Mouse (Mus musculus) hindbrain, embryonic 12.5 days (tissue): ENCODE results near the gene Actn3. TPM values are rescaled to one million over a fixed set of nuclear protein-coding genes. Genes with fewer than 3 reads are reported as not detected.
"Not testable (repeated sequence)": the region's sequence is repeated elsewhere in the genome, so short reads cannot be mapped to it uniquely, and the experiment has no call there.

Experiments
- ATAC-seq: fragments of 200-750 bp; cut with Nextera tagmentation; 2 replicates; pipeline ENCODE4 v1.8.0; 2017; ENCODE audit warnings: moderate TSS enrichment; ENCODE audit not compliant: low FRiP score
- H3K27ac ChIP-seq: fragments of 300-500 bp; sonication (generic); 2 replicates; pipeline ENCODE4 v1.5.1; 2016; ENCODE audit warnings: mild to moderate bottlenecking
- H3K27me3 ChIP-seq: fragments of 300-500 bp; sonication (generic); 2 replicates; pipeline ENCODE4 v1.6.1; 2016; ENCODE audit warnings: mild to moderate bottlenecking
- H3K36me3 ChIP-seq: fragments of 300-500 bp; sonication (generic); 2 replicates; pipeline ENCODE4 v1.6.1; 2016; ENCODE audit warnings: mild to moderate bottlenecking
- H3K4me1 ChIP-seq: fragments of 300-500 bp; sonication (generic); 2 replicates; pipeline ENCODE4 v1.6.1; 2016
- H3K4me2 ChIP-seq: fragments of 300-500 bp; sonication (generic); replicated peaks from 2 replicates; pipeline ENCODE4 v1.6.1; 2016; ENCODE audit warnings: mild to moderate bottlenecking
- H3K4me3 ChIP-seq: fragments of 300-500 bp; sonication (generic); 2 replicates; pipeline ENCODE4 v1.5.1; 2016; ENCODE audit warnings: mild to moderate bottlenecking
- H3K9ac ChIP-seq: fragments of 300-500 bp; sonication (generic); 2 replicates; pipeline ENCODE4 v1.6.1; 2016; ENCODE audit warnings: mild to moderate bottlenecking, moderate library complexity
- H3K9me3 ChIP-seq: fragments of 300-500 bp; sonication (generic); replicated peaks from 2 replicates; pipeline ENCODE4 v1.6.1; 2016; ENCODE audit warnings: mild to moderate bottlenecking
- WGBS: fragments of 180-500 bp; shearing (Covaris S2); methylation state at CpG from one replicate; pipeline ENCODE4 v1.1.7; 2016; 5-methylcytosine and 5-hydroxymethylcytosine counted together
- polyA plus RNA-seq: library from polyadenylated mRNA; unstranded; fragments of >200 nt; fragmentation: Nextera tagmentation; extraction: Ambion mirVana; gene quantifications from 2 replicates; pipeline ENCODE4 v1.2.1, GENCODE M21; 2016

Actn3 gene
- polyA plus RNA-seq, 1 experiment from 2014 or later: 2.6 TPM

- H3K27me3 ChIP-seq: no peaks in the 10 kb centered on the region
- H3K4me1 ChIP-seq: peaks cover 16% of the 10 kb centered on the region
- H3K36me3 ChIP-seq: peaks cover 12% of the 10 kb centered on the region
- no peak for ATAC-seq
- H3K4me2 ChIP-seq: no peak overlapping the region
- WGBS: 84% methylated on average over 8 of the region's 8 CpGs
- no peak overlapping the region for H3K27ac ChIP-seq
- no peaks in the 10 kb centered on the region for H3K9me3 ChIP-seq
- no peak overlapping the region for H3K4me3 ChIP-seq
- H3K9ac ChIP-seq: no peak overlapping the region
Measured at GRCm38 (mm10) chr19:4833977-4834376, 43.7 kb downstream of the Actn3 start.

- ATAC-seq: no peak
- H3K4me2 ChIP-seq: no peak overlapping the region
- H3K9me3 ChIP-seq: no peaks in the 10 kb centered on the region
- no peak overlapping the region for H3K27ac ChIP-seq
- H3K4me3 ChIP-seq: no peak overlapping the region
- WGBS: 69% methylated on average over 7 of the region's 7 CpGs
- 0 out of 2 replicates have a peak, but pooled peaks cover 4% of the 10 kb centered on the region for H3K4me1 ChIP-seq
- peaks cover 30% of the 10 kb centered on the region for H3K36me3 ChIP-seq
- no peaks in the 10 kb centered on the region for H3K27me3 ChIP-seq
- H3K9ac ChIP-seq: no peak overlapping the region
Measured at GRCm38 (mm10) chr19:4829156-4829555, 48.6 kb downstream of the Actn3 start.

- H3K4me3 ChIP-seq: no peak overlapping the region
- 62% methylated on average over 16 of the region's 16 CpGs for WGBS
- no peak for ATAC-seq
- no peaks in the 10 kb centered on the region for H3K9me3 ChIP-seq
- 0 out of 2 replicates have a peak, but pooled peaks cover 4% of the 10 kb centered on the region for H3K4me1 ChIP-seq
- no peaks in the 10 kb centered on the region for H3K27me3 ChIP-seq
- no peak overlapping the region for H3K4me2 ChIP-seq
- H3K9ac ChIP-seq: no peak overlapping the region
- H3K27ac ChIP-seq: no peak overlapping the region
- peaks cover 27% of the 10 kb centered on the region for H3K36me3 ChIP-seq
Measured at GRCm38 (mm10) chr19:4828444-4829114, 49.1 kb downstream of the Actn3 start.

DNA sequence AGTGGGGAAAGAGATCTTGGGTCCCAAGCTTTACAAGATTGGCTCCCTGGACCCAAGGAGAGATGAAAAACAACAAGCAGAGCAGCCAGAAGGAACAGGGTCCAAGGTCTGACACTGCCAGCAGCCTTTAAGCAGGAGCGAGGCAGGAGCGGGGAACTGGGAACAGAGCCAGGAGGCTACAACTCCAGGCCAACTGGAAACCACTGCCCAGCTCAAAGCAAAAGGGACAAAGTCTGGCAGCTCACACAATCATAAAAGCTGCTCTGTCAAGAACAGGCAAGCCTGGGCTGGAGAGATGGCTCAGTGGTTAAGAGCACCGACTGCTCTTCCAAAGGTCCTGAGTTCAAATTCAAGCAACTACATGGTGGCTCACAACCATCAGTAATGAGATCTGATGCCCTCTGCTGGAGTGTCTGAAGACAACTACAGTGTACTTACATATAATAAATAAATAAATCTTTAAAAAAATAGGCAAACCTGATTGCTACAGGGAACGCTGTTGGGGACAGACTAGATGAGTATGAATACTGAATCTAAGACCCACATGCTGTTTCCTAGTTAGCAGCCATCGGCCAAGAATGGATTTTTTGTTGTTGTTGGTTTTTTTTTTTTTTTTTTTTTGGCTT lies 56.9 kb downstream of the Actn3 start:
- H3K4me3 ChIP-seq: no peak overlapping the region
- H3K36me3 ChIP-seq: peaks cover 17% of the 10 kb centered on the region
- 82% methylated on average over 5 of the region's 5 CpGs for WGBS
- ATAC-seq: no peak
- no peak overlapping the region for H3K9ac ChIP-seq
- H3K27ac ChIP-seq: no peak overlapping the region
- H3K9me3 ChIP-seq: no peaks in the 10 kb centered on the region
- H3K4me2 ChIP-seq: no peak overlapping the region
- no peaks in the 10 kb centered on the region for H3K27me3 ChIP-seq
- no peaks in the 10 kb centered on the region for H3K4me1 ChIP-seq

DNA sequence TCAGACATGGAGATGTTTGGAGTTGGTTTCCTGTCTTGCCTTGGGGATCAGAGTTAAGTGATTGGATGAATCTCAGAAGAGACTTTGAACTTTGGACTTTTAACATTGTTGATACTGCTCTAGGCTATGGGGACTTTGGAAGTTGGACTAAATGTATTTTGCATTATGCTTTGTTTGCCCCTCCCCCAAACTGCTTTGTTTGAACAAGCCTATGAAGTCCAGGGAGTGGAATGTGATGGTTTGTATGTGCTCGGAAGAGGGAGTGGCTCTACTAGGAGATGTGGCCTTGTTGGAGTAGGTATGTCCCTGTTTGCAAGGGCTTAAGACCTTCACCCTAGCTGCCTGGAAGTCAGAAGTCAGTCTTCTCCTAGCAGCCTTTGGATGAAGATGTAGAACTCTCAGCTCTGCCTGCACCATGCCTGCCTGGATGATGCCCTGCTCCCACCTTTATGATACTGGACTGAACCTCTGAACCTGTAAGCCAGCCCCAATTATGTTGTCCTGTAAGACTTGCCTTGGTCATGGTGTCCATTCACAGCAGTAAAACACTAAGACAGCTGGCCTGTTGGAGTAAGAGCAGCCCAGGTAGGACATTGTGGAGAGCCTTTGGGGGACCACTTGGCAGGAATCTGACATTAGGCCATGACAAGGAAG lies 60.4 kb downstream of the Actn3 start:
- H3K27me3 ChIP-seq: no peaks in the 10 kb centered on the region
- no peak overlapping the region for H3K4me2 ChIP-seq
- H3K4me3 ChIP-seq: no peak overlapping the region
- no peaks in the 10 kb centered on the region for H3K4me1 ChIP-seq
- no peak for ATAC-seq
- H3K27ac ChIP-seq: no peak overlapping the region
- H3K9ac ChIP-seq: no peak overlapping the region
- no peaks in the 10 kb centered on the region for H3K9me3 ChIP-seq
- 65% methylated on average over 1 of the region's 1 CpGs for WGBS
- no peaks in the 10 kb centered on the region for H3K36me3 ChIP-seq

DNA sequence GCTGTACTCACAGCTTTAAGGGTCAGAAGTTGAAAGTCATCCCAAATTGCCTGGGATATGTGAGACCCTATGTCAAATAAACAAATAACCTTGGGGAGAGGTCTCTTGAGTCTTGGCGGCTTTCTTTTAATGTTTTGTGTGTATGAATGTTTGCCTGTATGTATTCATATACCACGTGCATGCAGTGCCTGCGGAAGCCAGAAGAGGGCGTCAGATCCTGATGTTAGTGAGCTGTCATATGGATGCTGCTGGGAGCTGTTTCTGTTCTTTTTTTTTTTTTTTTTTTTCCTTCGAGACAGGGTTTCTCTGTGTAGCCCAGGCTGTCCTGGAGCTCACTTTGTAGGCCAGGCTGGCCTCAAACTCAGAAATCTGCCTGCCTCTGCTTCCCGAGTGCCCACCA lies 64.7 kb downstream of the Actn3 start:
- no peak overlapping the region for H3K27ac ChIP-seq
- WGBS: 79% methylated on average over 5 of the region's 6 CpGs
- no peaks in the 10 kb centered on the region for H3K27me3 ChIP-seq
- no peak overlapping the region for H3K9ac ChIP-seq
- H3K9me3 ChIP-seq: no peaks in the 10 kb centered on the region
- H3K4me3 ChIP-seq: no peak overlapping the region
- H3K36me3 ChIP-seq: no peaks in the 10 kb centered on the region
- H3K4me1 ChIP-seq: peaks cover 19% of the 10 kb centered on the region
- no peak overlapping the region for H3K4me2 ChIP-seq
- no peak for ATAC-seq

DNA sequence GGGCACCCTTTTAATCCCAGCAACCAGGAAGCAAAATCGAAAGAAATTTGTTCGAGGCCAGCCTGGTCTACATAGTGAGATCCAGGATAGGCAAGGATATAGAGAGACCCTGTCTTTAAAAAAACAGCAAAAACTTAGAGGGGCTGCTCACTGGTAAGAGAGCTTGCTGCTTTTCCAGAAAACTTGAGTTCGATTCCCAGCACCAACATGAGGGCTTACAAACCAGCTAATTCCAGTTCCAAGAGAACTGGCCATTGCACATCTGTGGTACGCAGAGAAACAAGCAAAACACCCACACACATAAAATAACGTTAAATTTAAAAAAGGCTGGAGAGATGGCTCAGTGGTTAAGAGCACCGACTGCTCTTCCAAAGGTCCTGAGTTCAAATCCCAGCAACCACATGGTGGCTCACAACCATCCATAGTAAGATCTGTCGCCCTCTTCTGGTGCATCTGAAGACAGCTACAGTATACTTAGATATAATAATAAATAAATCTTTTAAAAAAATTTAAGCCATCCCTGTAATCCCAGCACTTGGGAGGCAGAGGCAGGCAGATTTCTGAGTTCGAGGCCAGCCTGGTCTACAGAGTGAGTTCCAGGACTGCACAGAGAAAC lies 65.3 kb downstream of the Actn3 start:
- ATAC-seq, H3K27me3 ChIP-seq, H3K9me3 ChIP-seq, H3K36me3 ChIP-seq: not testable (repeated sequence)
- Histone ChIP-seq H3K4me3 (peak overlapping the region; percentile 81), H3K4me2 (peak overlapping the region; percentile 96), H3K4me1 (peaks cover 22% of the 10 kb centered on the region), H3K27ac (0 out of 2 replicates have a peak overlapping the region, but pooled peaks have one; percentile 93), H3K9ac (peak overlapping the region; percentile 82)
- WGBS: 77% methylated on average over 8 of the region's 8 CpGs

GRCm38 (mm10) chr19:4811909-4812242 lies 65.8 kb downstream of the Actn3 start:
- peak overlapping the region; percentile 96 for H3K4me2 ChIP-seq
- 7% methylated on average over 12 of the region's 12 CpGs for WGBS
- no peaks in the 10 kb centered on the region for H3K9me3 ChIP-seq
- H3K27ac ChIP-seq: peak overlapping the region; percentile 93
- peak overlapping the region; percentile 82 for H3K9ac ChIP-seq
- no peaks in the 10 kb centered on the region for H3K27me3 ChIP-seq
- H3K4me3 ChIP-seq: peak overlapping the region; percentile 81
- H3K36me3 ChIP-seq: no peaks in the 10 kb centered on the region
- peak; percentile 36; the same call in 1 of the 2 replicates for ATAC-seq
- H3K4me1 ChIP-seq: peaks cover 22% of the 10 kb centered on the region

Other genes starting within 250 kb of the Actn3 start
- 3.6 and 6.3 TPM in 2 replicates for gene Gm960, start 179.2 kb downstream of the Actn3 start, polyA plus RNA-seq
- 42.8 and 43.7 TPM in 2 replicates for gene Sptbn2, start 166.7 kb downstream of the Actn3 start, polyA plus RNA-seq
- 155 TPM in 2 replicates for gene Rbm4b, start 121.4 kb downstream of the Actn3 start, polyA plus RNA-seq
- 88.8 and 94.8 TPM in 2 replicates for gene Rbm4, start 84.0 kb downstream of the Actn3 start, polyA plus RNA-seq
- gene Gm21992, start 66.3 kb downstream of the Actn3 start, polyA plus RNA-seq: 41.5 and 42.9 TPM in 2 replicates
- gene Rbm14, start 66.3 kb downstream of the Actn3 start, polyA plus RNA-seq: 96.0 and 97.9 TPM in 2 replicates
- gene Ccs, start 38.6 kb downstream of the Actn3 start, polyA plus RNA-seq: 42.7 and 46.4 TPM in 2 replicates
- gene Ccdc87, start 38.5 kb downstream of the Actn3 start, polyA plus RNA-seq: 0.35 and 0.40 TPM in 2 replicates
- gene Ctsf, start 22.8 kb downstream of the Actn3 start, polyA plus RNA-seq: 56.3 and 57.4 TPM in 2 replicates
- 21.1 and 21.4 TPM in 2 replicates for gene Zdhhc24, start 759 bp upstream of the Actn3 start, polyA plus RNA-seq
- 7.2 and 9.8 TPM in 2 replicates for gene Bbs1, start 28.7 kb upstream of the Actn3 start, polyA plus RNA-seq
- 167 TPM in 2 replicates for gene Dpp3, start 50.4 kb upstream of the Actn3 start, polyA plus RNA-seq
- gene Peli3, start 65.2 kb upstream of the Actn3 start, polyA plus RNA-seq: 6.5 and 6.7 TPM in 2 replicates
- 116 and 124 TPM in 2 replicates for gene Mrpl11, start 84.2 kb upstream of the Actn3 start, polyA plus RNA-seq
- gene Npas4, start 112.4 kb upstream of the Actn3 start, polyA plus RNA-seq: 0.08 and 0.10 TPM in 2 replicates
- gene Slc29a2, start 146.0 kb upstream of the Actn3 start, polyA plus RNA-seq: 5.3 and 7.2 TPM in 2 replicates
- 43.8 and 48.7 TPM in 2 replicates for gene B4gat1, start 160.9 kb upstream of the Actn3 start, polyA plus RNA-seq
- 2.5 and 4.0 TPM in 2 replicates for gene AC124502.3, start 161.0 kb upstream of the Actn3 start, polyA plus RNA-seq
- 56.9 and 61.2 TPM in 2 replicates for gene Brms1, start 163.4 kb upstream of the Actn3 start, polyA plus RNA-seq
- gene Rin1, start 172.6 kb upstream of the Actn3 start, polyA plus RNA-seq: 1.4 and 1.6 TPM in 2 replicates
- gene Cd248, start 190.2 kb upstream of the Actn3 start, polyA plus RNA-seq: 32.0 and 41.9 TPM in 2 replicates
- gene Tmem151a, start 207.6 kb upstream of the Actn3 start, polyA plus RNA-seq: 1.5 and 2.4 TPM in 2 replicates
- 60.3 and 61.6 TPM in 2 replicates for gene Yif1a, start 210.6 kb upstream of the Actn3 start, polyA plus RNA-seq
- 213 and 216 TPM in 2 replicates for gene Cnih2, start 220.6 kb upstream of the Actn3 start, polyA plus RNA-seq
- 239 and 242 TPM in 2 replicates for gene Rab1b, start 229.2 kb upstream of the Actn3 start, polyA plus RNA-seq
- gene Klc2, start 240.7 kb upstream of the Actn3 start, polyA plus RNA-seq: 56.1 and 67.3 TPM in 2 replicates